Mouse (Mus musculus): ENCODE results near the gene Gpr158. TPM values are rescaled to one million over a fixed set of nuclear protein-coding genes. Genes with fewer than 3 reads are reported as not detected.

Gene Gpr158
- polyA plus RNA-seq, 1 experiment = not detected

DNA sequence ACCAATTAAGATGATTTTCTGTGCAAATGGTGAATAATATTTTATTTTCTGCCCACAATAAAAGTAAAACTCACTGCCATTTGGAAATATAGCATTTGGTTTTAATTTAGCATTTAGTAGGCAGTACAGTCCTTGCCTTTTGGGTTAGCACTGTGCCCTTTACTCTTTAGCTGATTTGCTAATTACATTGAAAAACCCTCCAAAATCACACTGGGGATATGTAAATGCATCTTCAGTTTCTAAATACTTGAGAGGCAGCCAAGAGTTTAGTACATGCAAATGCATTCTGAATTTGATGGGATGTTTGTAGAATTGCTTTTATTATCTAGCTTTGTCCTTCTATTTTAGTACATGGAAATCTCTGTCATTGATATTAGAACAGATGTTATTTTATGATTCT lies 163.4 kb downstream of the Gpr158 start:
- H3K4me1 ChIP-seq (ENCODE audit: control insufficient read depth, insufficient read depth, low read length) = no peaks in the 10 kb centered on the region
- H3K4me3 ChIP-seq (ENCODE audit: insufficient read depth, low read length) = no peak overlapping the region
- TF ChIP-seq CTCF (IDR thresholded peaks at IDR 0.05; ENCODE audit: low read depth, low read length) (no peak), POLR2A (IDR thresholded peaks at IDR 0.05; ENCODE audit: borderline replicate concordance, low read depth, low read length) (no peak)
- no peak overlapping the region for H3K27ac ChIP-seq (ENCODE audit: insufficient read depth, low read depth, low read length)

- H3K27ac ChIP-seq (ENCODE audit: insufficient read depth, low read depth, low read length) = no peak overlapping the region
- TF ChIP-seq CTCF (IDR thresholded peaks at IDR 0.05; ENCODE audit: low read depth, low read length) (no peak), POLR2A (IDR thresholded peaks at IDR 0.05; ENCODE audit: borderline replicate concordance, low read depth, low read length) (no peak)
- no peak overlapping the region for H3K4me3 ChIP-seq (ENCODE audit: insufficient read depth, low read length)
- no peaks in the 10 kb centered on the region for H3K4me1 ChIP-seq (ENCODE audit: control insufficient read depth, insufficient read depth, low read length)
Observed at GRCm38 (mm10) chr2:21619180-21619579, 251.8 kb downstream of the Gpr158 start.

DNA sequence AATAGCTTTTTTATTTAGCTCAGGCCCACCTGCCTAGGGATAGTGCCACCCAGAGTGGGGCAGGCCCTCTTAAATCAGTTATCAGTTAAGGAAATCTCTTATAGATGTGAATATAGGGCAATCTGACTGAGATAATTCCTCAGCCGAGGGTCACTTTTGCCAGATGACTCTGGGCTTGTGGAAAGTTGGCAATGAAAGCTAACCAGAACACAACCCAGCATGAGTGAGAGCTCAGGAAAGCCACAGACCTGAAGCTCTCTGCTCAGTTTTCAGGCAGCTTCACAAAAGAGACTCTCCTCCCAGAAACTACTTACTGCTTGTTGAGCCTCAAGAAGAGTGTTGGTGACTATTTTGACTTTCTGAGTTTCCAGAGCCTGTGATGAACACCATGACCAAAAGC lies 264.8 kb downstream of the Gpr158 start:
- Histone ChIP-seq H3K27ac (ENCODE audit: insufficient read depth, low read depth, low read length) (no peak overlapping the region), H3K4me3 (ENCODE audit: insufficient read depth, low read length) (no peak overlapping the region), H3K4me1 (ENCODE audit: control insufficient read depth, insufficient read depth, low read length) (no peaks in the 10 kb centered on the region)
- TF ChIP-seq POLR2A (IDR thresholded peaks at IDR 0.05; ENCODE audit: borderline replicate concordance, low read depth, low read length) = no peak
- no peak for TF ChIP-seq CTCF (IDR thresholded peaks at IDR 0.05; ENCODE audit: low read depth, low read length)

DNA sequence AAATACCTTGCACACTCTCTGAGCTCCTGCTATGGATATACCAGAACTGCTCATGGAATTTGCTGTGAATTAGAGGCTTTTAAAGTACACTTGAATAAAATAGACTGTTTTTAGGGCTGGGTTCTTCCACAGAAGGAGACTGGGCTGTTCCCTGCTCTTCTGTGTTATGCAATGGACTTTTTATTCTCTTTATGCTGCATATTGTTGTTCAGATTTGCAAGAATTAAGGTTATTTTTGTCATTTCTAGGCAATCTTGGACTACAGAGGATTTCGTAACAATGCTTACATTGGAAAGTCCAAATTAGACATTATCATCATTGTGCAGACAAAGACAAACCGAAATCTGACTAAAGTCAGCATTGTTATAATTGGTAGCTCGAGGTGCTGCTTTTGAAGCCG lies 298.4 kb downstream of the Gpr158 start:
- Histone ChIP-seq H3K27ac (ENCODE audit: insufficient read depth, low read depth, low read length) (no peak overlapping the region), H3K4me3 (ENCODE audit: insufficient read depth, low read length) (no peak overlapping the region), H3K4me1 (ENCODE audit: control insufficient read depth, insufficient read depth, low read length) (no peaks in the 10 kb centered on the region)
- no peak for TF ChIP-seq POLR2A (IDR thresholded peaks at IDR 0.05; ENCODE audit: borderline replicate concordance, low read depth, low read length)
- TF ChIP-seq CTCF (IDR thresholded peaks at IDR 0.05; ENCODE audit: low read depth, low read length) = no peak

DNA sequence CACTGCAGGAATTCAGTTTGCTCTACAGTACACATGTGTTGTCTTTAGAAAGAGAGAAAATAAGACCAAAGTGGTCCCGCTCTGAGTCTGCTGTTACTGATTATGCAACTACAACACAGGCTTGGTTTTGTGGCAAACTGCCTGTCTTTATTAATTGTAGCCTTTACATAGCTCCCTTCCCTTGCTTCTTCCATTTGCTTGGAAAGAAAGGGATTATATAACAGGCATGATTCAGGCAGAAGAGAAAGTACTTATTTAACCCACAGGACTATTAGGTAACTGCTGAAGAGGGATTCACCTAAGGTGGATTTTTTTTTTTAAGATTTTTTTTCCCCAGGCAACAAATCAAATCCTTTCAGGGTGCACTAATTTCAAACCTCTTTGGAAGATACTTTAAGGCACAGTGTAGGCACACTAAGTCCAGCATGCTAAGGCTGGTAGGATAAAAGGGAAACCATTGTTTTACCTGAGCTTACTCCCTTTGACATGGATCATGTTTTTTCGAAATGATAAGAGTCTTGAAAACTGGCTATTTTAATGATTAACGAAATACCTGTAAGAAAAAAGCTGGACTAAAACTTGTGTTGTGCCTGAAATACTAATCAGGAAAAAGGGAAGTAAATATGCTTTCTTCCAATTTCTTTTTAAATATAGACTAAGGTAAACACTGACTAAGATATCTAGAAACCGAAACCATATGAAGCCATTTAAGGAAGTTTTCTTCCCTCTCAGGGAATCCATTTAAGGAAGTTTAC lies 308.9 kb downstream of the Gpr158 start:
- TF ChIP-seq CTCF (IDR thresholded peaks at IDR 0.05; ENCODE audit: low read depth, low read length) (no peak), POLR2A (IDR thresholded peaks at IDR 0.05; ENCODE audit: borderline replicate concordance, low read depth, low read length) (no peak)
- no peak overlapping the region for H3K27ac ChIP-seq (ENCODE audit: insufficient read depth, low read depth, low read length)
- H3K4me1 ChIP-seq (ENCODE audit: control insufficient read depth, insufficient read depth, low read length) = no peaks in the 10 kb centered on the region
- no peak overlapping the region for H3K4me3 ChIP-seq (ENCODE audit: insufficient read depth, low read length)

DNA sequence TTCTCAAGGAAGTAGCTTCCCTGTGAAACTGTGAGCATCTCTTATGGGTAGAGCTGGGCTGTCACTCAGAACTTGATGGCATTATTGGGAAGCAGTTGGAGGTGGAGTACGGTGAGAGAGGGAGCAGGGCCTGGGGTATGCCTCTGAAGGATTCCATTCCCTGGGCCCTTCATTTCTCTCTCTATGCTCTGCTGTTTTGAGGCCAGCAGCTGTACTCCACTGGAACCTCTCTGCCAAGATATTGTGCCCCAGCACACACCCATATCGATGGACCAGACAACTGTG lies 309.4 kb downstream of the Gpr158 start:
- no peak overlapping the region for H3K4me3 ChIP-seq (ENCODE audit: insufficient read depth, low read length)
- H3K4me1 ChIP-seq (ENCODE audit: control insufficient read depth, insufficient read depth, low read length) = no peaks in the 10 kb centered on the region
- no peak overlapping the region for H3K27ac ChIP-seq (ENCODE audit: insufficient read depth, low read depth, low read length)
- TF ChIP-seq CTCF (IDR thresholded peaks at IDR 0.05; ENCODE audit: low read depth, low read length) (no peak), POLR2A (IDR thresholded peaks at IDR 0.05; ENCODE audit: borderline replicate concordance, low read depth, low read length) (no peak)

GRCm38 (mm10) chr2:21680735-21681270 lies 313.5 kb downstream of the Gpr158 start:
- Histone ChIP-seq H3K4me1 (ENCODE audit: control insufficient read depth, insufficient read depth, low read length) (no peaks in the 10 kb centered on the region), H3K27ac (ENCODE audit: insufficient read depth, low read depth, low read length) (no peak overlapping the region), H3K4me3 (ENCODE audit: insufficient read depth, low read length) (no peak overlapping the region)
- no peak for TF ChIP-seq POLR2A (IDR thresholded peaks at IDR 0.05; ENCODE audit: borderline replicate concordance, low read depth, low read length)
- no peak for TF ChIP-seq CTCF (IDR thresholded peaks at IDR 0.05; ENCODE audit: low read depth, low read length)

GRCm38 (mm10) chr2:21684736-21685135 lies 317.4 kb downstream of the Gpr158 start:
- no peaks in the 10 kb centered on the region for H3K4me1 ChIP-seq (ENCODE audit: control insufficient read depth, insufficient read depth, low read length)
- H3K4me3 ChIP-seq (ENCODE audit: insufficient read depth, low read length) = no peak overlapping the region
- H3K27ac ChIP-seq (ENCODE audit: insufficient read depth, low read depth, low read length) = no peak overlapping the region
- TF ChIP-seq CTCF (IDR thresholded peaks at IDR 0.05; ENCODE audit: low read depth, low read length) = no peak
- TF ChIP-seq POLR2A (IDR thresholded peaks at IDR 0.05; ENCODE audit: borderline replicate concordance, low read depth, low read length) = no peak

GRCm38 (mm10) chr2:21693128-21693527 lies 325.8 kb downstream of the Gpr158 start:
- Histone ChIP-seq H3K27ac (ENCODE audit: insufficient read depth, low read depth, low read length) (no peak overlapping the region), H3K4me3 (ENCODE audit: insufficient read depth, low read length) (no peak overlapping the region), H3K4me1 (ENCODE audit: control insufficient read depth, insufficient read depth, low read length) (no peaks in the 10 kb centered on the region)
- TF ChIP-seq POLR2A (IDR thresholded peaks at IDR 0.05; ENCODE audit: borderline replicate concordance, low read depth, low read length) = no peak
- no peak for TF ChIP-seq CTCF (IDR thresholded peaks at IDR 0.05; ENCODE audit: low read depth, low read length)

DNA sequence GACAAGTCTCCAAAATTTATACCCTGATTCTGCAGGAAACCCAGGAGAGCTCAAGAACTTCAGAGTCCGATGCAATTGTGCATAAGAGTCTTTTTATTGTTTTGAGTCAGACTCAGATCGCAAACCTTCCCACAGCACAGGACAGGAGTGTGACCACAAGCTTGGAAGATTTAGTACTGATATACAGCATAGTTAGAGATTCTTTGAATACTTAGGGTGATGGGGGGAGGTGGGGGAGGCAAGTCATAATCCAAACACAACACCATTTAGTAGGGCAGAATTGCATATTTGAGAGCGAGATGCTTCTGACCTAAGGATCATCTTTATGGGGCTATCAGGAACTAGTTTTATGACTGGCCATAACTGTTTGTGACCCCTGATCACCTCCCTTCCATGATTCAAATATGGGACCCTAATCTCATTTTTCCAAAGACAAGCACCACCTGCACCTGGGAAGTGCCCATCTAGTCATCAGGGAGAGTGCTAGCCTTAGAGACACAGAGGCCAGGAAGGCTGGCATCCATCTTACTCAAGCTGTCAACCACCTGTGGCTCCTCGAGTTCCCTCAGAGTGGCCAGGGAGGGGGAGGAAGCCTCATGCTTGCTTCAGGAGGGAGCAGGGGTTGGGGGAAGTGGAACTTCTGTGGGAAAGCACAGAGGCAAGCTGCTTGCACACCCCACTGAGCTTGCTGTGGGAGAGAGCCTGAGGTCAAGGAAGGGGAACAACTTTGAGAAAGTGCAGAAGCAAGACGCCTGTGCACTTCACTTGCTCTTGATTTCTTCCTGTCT lies 326.7 kb downstream of the Gpr158 start:
- TF ChIP-seq POLR2A (IDR thresholded peaks at IDR 0.05; ENCODE audit: borderline replicate concordance, low read depth, low read length) (no peak), CTCF (IDR thresholded peaks at IDR 0.05; ENCODE audit: low read depth, low read length) (no peak)
- H3K4me1 ChIP-seq (ENCODE audit: control insufficient read depth, insufficient read depth, low read length) = no peaks in the 10 kb centered on the region
- H3K4me3 ChIP-seq (ENCODE audit: insufficient read depth, low read length) = no peak overlapping the region
- H3K27ac ChIP-seq (ENCODE audit: insufficient read depth, low read depth, low read length) = no peak overlapping the region
